18 mouse cellular contexts compared by ENCODE assay signal in the genomic region with DNA sequence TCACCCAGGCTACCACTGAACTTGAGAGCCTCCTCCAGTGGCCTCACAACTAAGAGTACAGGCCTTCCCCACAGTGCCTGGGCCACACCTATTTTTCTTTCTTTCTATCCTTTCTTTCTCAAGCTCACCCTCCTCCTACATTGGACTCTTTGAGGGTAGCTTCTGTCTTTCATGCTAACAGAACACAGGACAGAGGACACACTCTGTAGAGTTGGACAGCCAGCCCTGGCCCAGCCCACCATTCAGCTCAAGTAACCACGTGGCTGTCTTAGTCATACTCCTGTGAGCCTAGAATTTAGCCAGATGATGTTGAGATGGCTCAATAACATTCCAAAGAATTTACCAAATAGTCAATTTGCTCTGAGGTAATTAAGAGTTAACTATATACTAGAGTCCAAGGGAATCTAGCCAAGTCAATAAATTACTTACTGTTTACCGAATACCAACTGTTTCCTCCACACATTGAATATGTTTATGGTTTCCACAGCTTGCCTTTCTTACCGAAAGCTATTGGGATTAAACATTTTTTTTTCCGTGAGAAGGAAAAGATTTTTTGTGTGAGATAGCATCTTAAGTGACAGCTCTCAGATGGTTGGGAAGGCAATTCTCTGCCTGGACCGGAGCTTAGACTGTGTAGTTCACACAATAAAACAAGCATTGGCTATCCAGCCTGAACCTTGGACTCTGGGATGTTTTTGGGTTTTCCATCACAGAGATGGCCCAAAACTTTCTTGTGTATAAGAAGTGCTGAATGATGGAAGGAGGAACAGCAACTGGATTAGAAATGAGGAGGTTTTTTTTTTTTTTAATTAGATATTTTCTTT. TPM values are rescaled to one million over a fixed set of nuclear protein-coding genes. Genes with fewer than 3 reads are reported as not detected.
DNase-seq lines count a peak whose midpoint lies in the region; ATAC-seq lines count a peak whose summit lies in the region.
"Had no signal": no experiment of that assay in that cellular context is flagged by ENCODE, and none has a peak within 500 bp of the region (broad histone marks: within the 10 kb centered on the region; RNA-seq: fewer than 3 reads in every experiment).

No protein-coding gene starts in this region.

- H3K4me1 ChIP-seq in lung, embryonic 15.5 days, result 0 out of 2 replicates have a peak, but pooled peaks cover 9% of the 10 kb centered on the region
- H3K4me1 ChIP-seq in brown adipose tissue, adult 24 weeks (ENCODE audit: control insufficient read depth, insufficient read depth, insufficient read length, low read length), result peaks cover 10% of the 10 kb centered on the region
- peaks cover 1% of the 10 kb centered on the region; the same call in 1 of the 2 replicates for H3K4me1 ChIP-seq in stomach, embryonic 16.5 days (ENCODE audit: control insufficient read depth, insufficient read depth, low read length)
- H3K4me1 ChIP-seq: hindbrain, embryonic 12.5 days; limb, embryonic 13.5 days had no signal

- no peaks in the 10 kb centered on the region for H3K9me3 ChIP-seq in lung, embryonic 15.5 days
- no peaks in the 10 kb centered on the region for H3K9me3 ChIP-seq in stomach, embryonic 16.5 days (replicated peaks; ENCODE audit: control insufficient read depth, low read length)
- H3K9me3 ChIP-seq: hindbrain, embryonic 12.5 days; limb, embryonic 13.5 days had no signal

- H3K36me3 ChIP-seq in lung, embryonic 15.5 days, result no peaks in the 10 kb centered on the region
- no peaks in the 10 kb centered on the region for H3K36me3 ChIP-seq in stomach, embryonic 16.5 days (ENCODE audit: control insufficient read depth, insufficient read depth, low read length)
- H3K36me3 ChIP-seq: hindbrain, embryonic 12.5 days; limb, embryonic 13.5 days had no signal

- 22% methylated on average over 5 of the region's 5 CpGs for WGBS in lung, embryonic 15.5 days
- WGBS in stomach, embryonic 16.5 days, result 37% methylated on average over 5 of the region's 5 CpGs

- H3K4me3 ChIP-seq in lung, embryonic 15.5 days, result no peak overlapping the region
- no peak overlapping the region for H3K4me3 ChIP-seq in brown adipose tissue, adult 24 weeks (ENCODE audit: insufficient read depth, low read depth, low read length)
- H3K4me3 ChIP-seq in stomach, embryonic 16.5 days (replicated peaks; ENCODE audit: low read length), result no peak overlapping the region
- H3K4me3 ChIP-seq: gastrocnemius, adult 2 months; heart, adult 2 months; hindbrain, embryonic 12.5 days; limb, embryonic 13.5 days had no signal

- peak; percentile 64; the same call in 1 of the 2 replicates for ATAC-seq in lung, embryonic 15.5 days (ENCODE audit: borderline replicate concordance, extremely low read depth, low FRiP score, low TSS enrichment)
- peak; percentile 71 for ATAC-seq in stomach, embryonic 16.5 days (ENCODE audit: insufficient read depth, low FRiP score)
- ATAC-seq: forebrain, embryonic 16.5 days had no signal

- H3K27ac ChIP-seq in lung, embryonic 15.5 days, result peak overlapping the region; percentile 41; the same call in 1 of the 2 replicates
- H3K27ac ChIP-seq in brown adipose tissue, adult 24 weeks (replicated peaks; ENCODE audit: low read depth, low read length), result peak overlapping the region; percentile 23
- H3K27ac ChIP-seq in stomach, embryonic 16.5 days (ENCODE audit: low read length), result peak overlapping the region; percentile 53; the same call in 1 of the 2 replicates
- H3K27ac ChIP-seq: gastrocnemius, adult 2 months; heart, adult 2 months; hindbrain, embryonic 12.5 days; limb, embryonic 13.5 days had no signal

- H3K27me3 ChIP-seq in lung, embryonic 15.5 days, result no peaks in the 10 kb centered on the region
- H3K27me3 ChIP-seq in stomach, embryonic 16.5 days (ENCODE audit: control insufficient read depth, insufficient read depth, low read length), result no peaks in the 10 kb centered on the region
- H3K27me3 ChIP-seq: hindbrain, embryonic 12.5 days; limb, embryonic 13.5 days had no signal

- H3K9ac ChIP-seq in lung, embryonic 15.5 days, result no peak overlapping the region
- H3K9ac ChIP-seq in stomach, embryonic 16.5 days (ENCODE audit: low read length), result no peak overlapping the region
- H3K9ac ChIP-seq: hindbrain, embryonic 12.5 days; limb, embryonic 13.5 days had no signal

- no peak overlapping the region for H3K4me2 ChIP-seq in lung, embryonic 15.5 days
- H3K4me2 ChIP-seq in stomach, embryonic 16.5 days (ENCODE audit: low read depth, low read length), result no peak overlapping the region
- H3K4me2 ChIP-seq: hindbrain, embryonic 12.5 days; limb, embryonic 13.5 days; midbrain, embryonic 11.5 days had no signal

- DNase-seq in heart, adult 11 months, result peak; percentile 66
- no peak for DNase-seq in heart, postnatal 4 days
- DNase-seq in lung, postnatal 14 days, result no peak
- DNase-seq in spleen, adult 18-20 months, result no peak
- no peak for DNase-seq in spleen, postnatal 36 days (ENCODE audit: low spot score in 2 of 2)
- DNase-seq: adrenal gland, postnatal 25 days; B cell, adult 2 months; cerebellum, postnatal 10 days; gastrocnemius, adult 2 months; heart, adult 2 months; layer of hippocampus, postnatal 36 days had no signal

RNA-seq across cellular contexts. Expression of gene Pparg, which starts 10.9 kb away (rescaled TPM):
- 1 to 10 TPM; 7.6 to 9.5 TPM for total RNA-seq in heart, postnatal 4 days (2021)
- polyA plus RNA-seq in lung, embryonic 15.5 days (2015; fragmentation: Nextera tagmentation; extraction: Ambion mirVana), result 3.9 and 4.2 TPM in 2 replicates
- polyA plus RNA-seq in brown adipose tissue, adult 24 weeks (2012; ENCODE audit: insufficient read depth, insufficient read length, missing spikeins), result 257 and 391 TPM in 2 replicates
- polyA plus RNA-seq in stomach, embryonic 16.5 days (2015; fragmentation: Nextera tagmentation; extraction: Ambion mirVana), result 18.2 and 22.2 TPM in 2 replicates

Comparison
In these comparisons a context has a peak if more than half of its experiments do, and no peak if none do; other contexts are left out.
1. RNA of gene Pparg, which starts 10.9 kb away (polyA plus RNA-seq): 257 to 391 TPM in brown adipose tissue, adult 24 weeks; 18.2 to 22.2 TPM in stomach, embryonic 16.5 days and 3.9 to 4.2 TPM in lung, embryonic 15.5 days; every median in the first group is over 10 times any median in the second.
2. Peak in every context shown above with its lines, with median percentiles within 50 percentile points of each other: H3K27ac ChIP-seq.